Mouse (Mus musculus) embryonic facial prominence, embryonic 10.5 days (tissue): Measurements from ENCODE around the gene Fbxw18. TPM values are rescaled to one million over a fixed set of nuclear protein-coding genes. Genes with fewer than 3 reads are reported as not detected.
A peak's percentile ranks its signal among the peaks of the same experiment; 100 is the strongest.
"Not testable (repeated sequence)": the region's sequence is repeated elsewhere in the genome, so short reads cannot be mapped to it uniquely, and the experiment has no call there.

Experiments used
- DNase-seq: peaks from one replicate; pipeline ENCODE4 v3.0.0-alpha.2; 2017; ENCODE audit warnings: low spot score
- H3K27ac ChIP-seq: fragments of 300-500 bp; sonication (generic); replicated peaks from 2 replicates; pipeline ENCODE4 v1.5.1; 2016; ENCODE audit warnings: mild to moderate bottlenecking
- H3K27me3 ChIP-seq: fragments of 300-500 bp; sonication (generic); replicated peaks from 2 replicates; pipeline ENCODE4 v1.6.1; 2016; ENCODE audit warnings: low read depth, mild to moderate bottlenecking; ENCODE audit not compliant: poor library complexity, severe bottlenecking
- H3K36me3 ChIP-seq: fragments of 300-500 bp; sonication (generic); replicated peaks from 2 replicates; pipeline ENCODE4 v1.6.1; 2016; ENCODE audit warnings: mild to moderate bottlenecking, moderate library complexity
- H3K4me1 ChIP-seq: fragments of 300-500 bp; sonication (generic); 2 replicates; pipeline ENCODE4 v1.6.1; 2016
- H3K4me3 ChIP-seq: fragments of 300-500 bp; sonication (generic); 2 replicates; pipeline ENCODE4 v1.5.1; 2016; ENCODE audit warnings: mild to moderate bottlenecking, moderate library complexity
- H3K9me3 ChIP-seq: fragments of 300-500 bp; sonication (generic); 2 replicates; pipeline ENCODE4 v1.6.1; 2016; ENCODE audit warnings: mild to moderate bottlenecking
- WGBS: fragments of 180-500 bp; shearing (Covaris S2); methylation state at CpG from one replicate; pipeline ENCODE4 v1.1.7; 2016; 5-methylcytosine and 5-hydroxymethylcytosine counted together
- polyA plus RNA-seq: library from polyadenylated mRNA; unstranded; fragments of >200 nt; fragmentation: Nextera tagmentation; extraction: Ambion mirVana; gene quantifications from 2 replicates; pipeline ENCODE4 v1.2.1, GENCODE M21; 2016

Fbxw18 gene
- polyA plus RNA-seq: not detected in 2 replicates

DNA sequence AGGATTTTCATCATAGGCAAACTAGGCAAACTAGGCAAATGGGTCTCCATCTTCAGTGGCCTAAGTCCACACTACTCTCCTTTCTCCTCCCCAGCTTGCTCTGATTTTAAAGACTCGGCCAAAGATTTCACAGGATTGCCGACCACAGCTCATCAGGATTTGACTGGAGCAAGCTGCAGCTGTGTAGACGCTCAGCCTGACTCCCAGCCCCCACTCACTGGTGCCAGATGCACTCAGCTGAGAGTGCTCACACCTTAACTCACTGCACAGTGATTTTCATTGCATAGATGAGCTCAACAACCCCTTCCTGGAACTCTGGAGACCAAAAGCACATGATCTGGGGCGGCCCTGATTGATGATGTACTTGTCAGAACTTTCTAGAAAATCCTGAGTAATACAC, at the start of gene Fbxw18:
Fbxw18 (minus strand) TSS at position 101 of the 400 bp plus-strand sequence.
- H3K27me3 ChIP-seq, H3K9me3 ChIP-seq, H3K36me3 ChIP-seq, H3K27ac ChIP-seq, H3K4me3 ChIP-seq, DNase-seq, H3K4me1 ChIP-seq: not testable (repeated sequence)
- 76% methylated on average over 4 of the region's 4 CpGs for WGBS

DNA sequence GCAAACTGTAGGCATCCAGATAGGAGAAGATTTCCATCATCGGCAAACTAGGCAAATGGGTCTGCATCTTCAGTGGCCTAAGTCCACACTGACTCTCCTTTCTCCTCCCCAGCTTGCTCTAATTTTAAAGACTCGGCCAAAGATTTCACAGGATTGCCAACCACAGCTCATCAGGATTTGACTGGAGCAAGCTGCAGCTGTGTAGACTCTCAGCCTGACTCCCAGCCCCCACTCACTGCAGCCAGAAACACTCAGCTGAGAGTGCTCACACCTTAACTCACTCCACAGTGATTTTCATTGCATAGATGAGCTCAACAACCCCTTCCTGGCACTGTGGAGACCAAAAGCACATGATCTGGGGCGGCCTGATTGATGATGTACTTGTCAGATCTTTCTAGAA, 43.5 kb upstream of the Fbxw18 start, which contains the start of gene Fbxw26:
Fbxw26 (minus strand) TSS at position 101 of the 400 bp plus-strand sequence.
- not testable (repeated sequence) for H3K4me1 ChIP-seq, H3K27ac ChIP-seq, H3K9me3 ChIP-seq, H3K4me3 ChIP-seq, H3K27me3 ChIP-seq, H3K36me3 ChIP-seq, DNase-seq
- WGBS: 86% methylated on average over 3 of the region's 3 CpGs

DNA sequence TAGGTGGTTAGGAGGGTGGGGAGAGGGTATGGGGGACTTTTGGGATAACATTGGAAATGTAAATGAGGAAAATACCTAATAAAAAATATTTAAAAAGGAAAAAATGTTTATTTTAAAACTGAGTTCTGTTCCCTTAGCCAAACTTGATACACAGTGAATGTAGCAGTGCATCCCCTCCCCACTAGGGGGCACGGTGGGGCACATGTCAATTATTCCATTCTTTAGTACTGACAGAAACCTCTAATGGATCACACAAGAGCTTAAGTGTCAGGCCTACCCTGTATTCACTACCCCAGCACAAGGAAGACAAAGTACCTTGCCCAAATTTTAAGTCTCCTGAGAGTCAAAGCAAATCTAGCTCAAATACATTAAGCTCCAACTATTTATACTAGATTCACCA, 17.2 kb downstream of the Fbxw18 start:
- DNase-seq: peak; percentile 47
- Histone ChIP-seq H3K4me1 (no peaks in the 10 kb centered on the region), H3K36me3 (no peaks in the 10 kb centered on the region), H3K27me3 (no peaks in the 10 kb centered on the region), H3K27ac (no peak overlapping the region), H3K9me3 (0 out of 2 replicates have a peak, but pooled peaks cover 2% of the 10 kb centered on the region), H3K4me3 (no peak overlapping the region)
- 2% methylated on average over 1 of the region's 1 CpGs for WGBS

DNA sequence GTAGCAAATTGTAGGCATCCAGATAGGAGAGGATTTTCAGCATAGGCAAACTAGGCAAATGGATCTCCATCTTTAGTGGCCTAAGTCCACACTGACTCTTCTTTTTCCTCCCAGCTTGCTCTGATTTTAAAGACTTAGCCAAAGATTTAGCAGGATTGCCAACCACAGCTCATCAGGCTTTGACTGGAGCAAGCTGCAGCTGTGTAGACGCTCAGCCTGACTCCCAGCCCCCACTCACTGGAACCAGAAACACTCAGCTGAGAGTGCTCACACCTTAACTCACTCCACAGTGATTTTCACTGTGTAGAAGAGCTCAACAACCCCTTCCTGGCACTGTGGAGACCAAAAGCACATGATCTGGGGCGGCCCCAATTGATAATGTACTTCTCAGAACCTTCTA, 37.9 kb downstream of the Fbxw18 start, which contains the start of gene Fbxw25:
Fbxw25 (minus strand) TSS at position 101 of the 400 bp plus-strand sequence.
- not testable (repeated sequence) for H3K4me1 ChIP-seq, DNase-seq, H3K27ac ChIP-seq, H3K9me3 ChIP-seq, H3K4me3 ChIP-seq, H3K36me3 ChIP-seq, H3K27me3 ChIP-seq
- 67% methylated on average over 2 of the region's 2 CpGs for WGBS

Other genes with a start within 250 kb of the Fbxw18 start
- gene Fbxw19, start 206.8 kb downstream of the Fbxw18 start, polyA plus RNA-seq: not detected in 2 replicates
- gene Fbxw15, start 134.4 kb downstream of the Fbxw18 start, polyA plus RNA-seq: not detected in 2 replicates
- not detected in 2 replicates for gene Fbxw24, start 76.6 kb downstream of the Fbxw18 start, polyA plus RNA-seq
- gene Fbxw25, start 38.0 kb downstream of the Fbxw18 start, polyA plus RNA-seq: not detected in 2 replicates
- not detected in 2 replicates for gene Fbxw26, start 43.4 kb upstream of the Fbxw18 start, polyA plus RNA-seq
- not detected in 2 replicates for gene Fbxw27, start 88.0 kb upstream of the Fbxw18 start, polyA plus RNA-seq
- not detected in 2 replicates for gene Spink8, start 109.6 kb upstream of the Fbxw18 start, polyA plus RNA-seq
- gene Nme6, start 130.0 kb upstream of the Fbxw18 start, polyA plus RNA-seq: 107 and 115 TPM in 2 replicates
- gene Camp, start 146.9 kb upstream of the Fbxw18 start, polyA plus RNA-seq: 0.20 TPM in 1 of 2 replicates, not detected in the other
- gene Cdc25a, start 172.9 kb upstream of the Fbxw18 start, polyA plus RNA-seq: 46.7 and 47.0 TPM in 2 replicates
- 48.5 and 61.7 TPM in 2 replicates for gene Map4, start 228.8 kb upstream of the Fbxw18 start, polyA plus RNA-seq